Mouse (Mus musculus) CH12.LX (cell line): Measurements from ENCODE around the gene Trp53bp2.

Experiments used
- CTCF ChIP-seq, 2 experiments: IDR thresholded peaks in 1 of 2; conservative IDR thresholded peaks in 1 of 2; 2 replicates each; pipeline ENCODE4 v1.5.1; 2011 to 2012; ENCODE audit warnings: low read depth in 2 of 2, low read length in 2 of 2, improper control_type of control experiment in 1 of 2, inconsistent platforms in 1 of 2, mild to moderate bottlenecking in 1 of 2, moderate library complexity in 1 of 2
- GABPA ChIP-seq: IDR thresholded peaks from 2 replicates; pipeline ENCODE4 v1.6.1; 2012; ENCODE audit warnings: low read depth, low read length, improper control_type of control experiment, inconsistent platforms; ENCODE audit not compliant: insufficient replicate concordance
- MAX ChIP-seq: IDR thresholded peaks from 2 replicates; pipeline ENCODE4 v1.6.1; 2011; ENCODE audit warnings: low read length, improper control_type of control experiment
- NELFE ChIP-seq: IDR thresholded peaks from 2 replicates; pipeline ENCODE4 v1.6.1; 2011; ENCODE audit warnings: low read depth, low read length, improper control_type of control experiment
- POLR2A ChIP-seq: IDR thresholded peaks from 2 replicates; pipeline ENCODE4 v1.6.1; 2011; ENCODE audit warnings: low read depth, mild to moderate bottlenecking, improper control_type of control experiment, low read length
- POLR2AphosphoS2 ChIP-seq: IDR thresholded peaks from 2 replicates; pipeline ENCODE4 v1.6.1; 2011; ENCODE audit warnings: low read depth, low read length, improper control_type of control experiment
- RAD21 ChIP-seq: IDR thresholded peaks from 2 replicates; pipeline ENCODE4 v1.6.1; 2011; ENCODE audit warnings: low read depth, mild to moderate bottlenecking, low read length, improper control_type of control experiment, moderate library complexity

DNA sequence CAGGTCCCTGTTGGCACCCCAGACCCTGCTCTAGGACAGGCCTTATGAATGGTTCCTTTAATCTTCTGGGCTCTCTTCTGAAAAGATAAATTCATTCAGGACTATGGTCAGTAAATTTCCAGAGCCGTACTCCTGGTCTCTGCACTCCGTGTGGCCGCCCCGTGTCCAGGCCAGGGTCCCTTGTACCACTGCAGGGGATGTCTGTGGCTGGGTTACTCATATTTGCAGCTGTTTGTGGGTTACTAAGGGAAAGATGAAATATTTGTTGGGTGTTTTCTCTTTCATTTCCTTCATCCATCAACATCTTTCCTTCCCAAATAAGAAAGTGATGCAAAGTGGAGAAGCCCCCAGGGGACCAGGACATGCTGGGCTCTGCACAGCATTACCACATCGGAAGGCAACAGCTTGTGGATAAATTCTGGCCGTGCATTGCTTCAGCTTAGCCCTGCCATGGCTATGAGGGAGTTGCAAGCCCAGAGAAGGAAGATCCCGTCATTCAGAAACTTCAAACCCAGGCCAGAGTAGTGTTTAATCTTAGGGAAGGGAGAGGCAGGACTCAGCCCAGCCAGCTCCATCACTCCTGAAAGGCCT lies 92.9 kb downstream of the Trp53bp2 start:
- TF ChIP-seq POLR2AphosphoS2 (no peak), GABPA (no peak), POLR2A (no peak), NELFE (no peak), MAX (no peak), CTCF (conservative IDR thresholded peaks at IDR 0.05 in 1 of 2, IDR thresholded peaks at IDR 0.05 in 1 of 2; ENCODE audit: low read depth in 2 of 2, low read length in 2 of 2) (no peak), RAD21 (no peak)
